Mouse (Mus musculus) frontal cortex, adult (tissue): ENCODE data around the gene Ift74.

Source experiments
- ATAC-seq: cut with Nextera tagmentation; 2 replicates; pipeline ENCODE4 v1.9.2; 2017; ENCODE audit warnings: mild to moderate bottlenecking, moderate library complexity, mixed read lengths; ENCODE audit not compliant: low TSS enrichment

The Ift74 gene

DNA sequence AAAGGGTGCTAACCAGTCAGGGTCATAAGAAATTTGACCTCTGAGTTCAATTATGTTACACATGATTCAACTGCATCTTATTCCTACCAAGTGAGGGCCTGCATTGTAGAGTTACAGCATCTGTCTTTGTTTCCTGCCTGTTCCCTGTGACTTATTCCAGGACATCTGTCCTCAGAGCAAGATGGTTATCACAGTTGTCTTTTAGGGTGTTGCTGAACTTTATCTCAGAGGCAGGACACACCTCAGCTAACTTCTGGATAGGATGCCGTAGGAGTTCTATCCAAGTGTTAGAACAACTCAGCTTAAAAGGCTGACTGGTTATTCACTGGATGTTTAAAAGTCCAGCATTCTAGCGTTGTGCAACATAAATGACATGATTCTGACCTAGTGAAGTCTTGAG, 77.9 kb downstream of the Ift74 start:
- ATAC-seq, result no peak

DNA sequence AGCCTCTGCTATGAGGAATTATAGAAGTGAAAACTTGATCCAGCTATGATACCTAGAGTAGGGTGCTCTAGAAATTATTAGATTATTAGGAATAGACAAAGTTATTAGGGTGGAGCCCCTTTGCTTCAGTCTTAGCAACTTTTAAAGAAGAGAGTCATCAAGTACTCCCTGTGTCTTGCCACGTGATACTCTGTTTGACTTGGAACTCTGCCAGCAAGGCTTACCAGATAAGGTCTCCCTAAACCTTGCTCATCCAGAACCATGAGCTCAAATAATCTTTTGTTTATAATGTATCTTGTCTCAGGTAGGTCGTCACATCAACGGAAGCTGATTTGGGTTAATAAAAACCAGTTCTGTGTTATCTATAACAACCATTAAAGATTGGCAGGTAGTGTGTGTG, 82.1 kb downstream of the Ift74 start:
- ATAC-seq, result no peak

DNA sequence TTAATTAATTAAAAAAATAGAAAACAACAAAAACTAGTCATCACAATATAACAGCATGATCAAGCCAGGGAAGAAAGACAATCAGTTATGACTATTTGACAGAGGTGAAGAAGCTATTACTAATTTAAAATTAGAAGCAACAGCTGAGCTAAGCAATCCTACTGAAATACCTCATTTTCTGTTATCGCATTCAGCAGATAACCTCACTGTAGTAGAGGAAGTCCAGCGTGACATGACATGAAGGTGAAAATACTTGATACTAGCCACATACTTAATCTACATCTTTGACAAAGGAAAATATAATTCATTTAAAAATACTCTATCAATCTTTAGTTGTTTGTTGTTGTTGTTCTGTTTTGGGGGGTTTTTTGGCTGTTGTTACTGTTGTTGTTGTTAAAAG, 96.7 kb downstream of the Ift74 start:
- ATAC-seq, result no peak

- ATAC-seq, result no peak
Measured at GRCm38 (mm10) chr4:94711426-94711825, 97.1 kb downstream of the Ift74 start.

- ATAC-seq, result peak; percentile 64; the same call in 1 of the 2 replicates
Measured at GRCm38 (mm10) chr4:94713741-94714140, 99.5 kb downstream of the Ift74 start.

DNA sequence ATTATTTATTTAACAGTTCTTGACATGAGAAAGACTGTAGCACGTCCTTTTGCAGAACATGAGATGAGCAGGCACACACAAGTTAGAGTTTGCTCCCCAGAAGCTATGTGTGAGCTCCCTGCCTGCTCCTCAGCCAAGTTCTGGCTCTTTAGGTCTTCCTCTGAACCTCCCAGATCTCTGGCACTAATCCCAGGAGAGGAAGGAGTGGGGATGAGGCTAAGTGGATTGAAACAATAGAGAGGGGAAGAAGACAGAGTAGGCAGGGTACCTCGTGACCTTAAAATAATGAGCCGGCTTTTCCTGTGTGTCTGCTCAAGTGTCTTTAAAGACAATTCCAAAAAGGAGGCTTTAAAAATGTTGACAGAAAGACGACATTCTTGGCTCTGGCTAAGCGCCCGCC, 100.9 kb downstream of the Ift74 start:
- peak; percentile 41; the same call in 1 of the 2 replicates for ATAC-seq

GRCm38 (mm10) chr4:94725799-94726198, 111.5 kb downstream of the Ift74 start:
- ATAC-seq, result no peak

DNA sequence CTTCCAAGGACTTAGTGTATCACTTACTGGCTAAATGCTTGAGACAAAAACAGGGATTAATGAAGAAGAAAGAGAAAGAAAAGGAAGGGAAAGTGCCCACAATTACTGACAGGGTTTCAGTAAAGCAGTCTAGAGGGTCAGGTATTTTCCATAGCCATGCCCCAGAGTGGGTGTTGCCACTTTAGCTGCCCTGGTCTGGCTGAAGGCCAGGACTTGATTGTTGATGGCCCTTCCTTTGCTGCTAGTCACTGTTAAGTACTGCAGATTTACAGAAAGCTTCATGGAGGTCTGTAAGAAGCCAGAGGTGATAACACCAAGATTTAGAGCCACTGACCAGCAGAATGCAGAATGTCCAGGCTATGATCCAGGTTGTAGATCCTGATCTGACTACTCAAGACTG, 118.4 kb downstream of the Ift74 start:
- ATAC-seq, result no peak

DNA sequence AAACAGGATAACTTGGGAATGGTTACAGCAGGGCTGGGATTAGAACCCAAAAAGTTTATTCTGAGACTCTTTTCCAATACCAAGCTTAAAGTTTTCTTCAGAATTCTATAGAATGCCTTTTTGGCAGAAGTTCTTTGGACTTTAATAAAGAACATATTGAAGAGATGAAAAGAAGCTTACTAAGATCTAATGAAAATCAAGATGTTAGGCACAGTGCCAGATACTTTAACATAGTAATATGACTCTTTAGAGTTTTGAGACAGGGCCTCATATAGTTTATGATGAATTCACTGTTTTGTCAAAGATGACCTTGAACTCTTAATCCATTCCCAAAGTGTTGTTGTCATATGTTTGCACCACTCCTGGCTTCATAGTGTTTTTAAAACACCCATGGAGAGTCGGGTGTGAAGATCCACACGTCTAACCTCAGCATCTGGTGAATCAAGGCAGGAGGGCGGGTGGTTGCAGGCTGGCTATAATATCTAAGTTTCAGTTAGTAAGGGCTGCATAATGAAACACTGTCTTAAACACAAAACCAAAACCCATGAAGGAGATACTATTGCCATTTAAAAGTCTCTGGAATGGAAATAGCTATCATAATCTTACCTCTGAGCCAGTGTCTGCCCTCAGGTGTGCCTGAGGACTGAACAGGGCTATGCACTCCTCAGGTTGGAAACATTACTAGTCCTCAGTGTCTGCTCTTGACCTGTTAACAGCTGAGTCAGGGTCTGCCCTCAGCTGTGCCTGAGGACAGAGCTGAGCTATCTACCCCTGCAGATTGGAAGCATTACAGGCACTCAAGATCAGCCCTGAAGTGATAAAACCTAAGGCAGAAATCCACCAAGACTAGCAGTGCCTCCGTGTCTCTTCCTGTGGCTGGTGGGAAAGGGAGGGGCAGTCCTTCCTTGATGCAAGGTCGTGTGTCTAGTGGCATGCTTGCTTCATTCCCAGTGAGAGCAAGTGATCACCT, 123.3 kb downstream of the Ift74 start:
- ATAC-seq, result no peak

- ATAC-seq, result no peak
Measured at GRCm38 (mm10) chr4:94738838-94739731, 124.8 kb downstream of the Ift74 start, which contains the start of gene Tek. Tek (plus strand) TSS chr4:94739289.

DNA sequence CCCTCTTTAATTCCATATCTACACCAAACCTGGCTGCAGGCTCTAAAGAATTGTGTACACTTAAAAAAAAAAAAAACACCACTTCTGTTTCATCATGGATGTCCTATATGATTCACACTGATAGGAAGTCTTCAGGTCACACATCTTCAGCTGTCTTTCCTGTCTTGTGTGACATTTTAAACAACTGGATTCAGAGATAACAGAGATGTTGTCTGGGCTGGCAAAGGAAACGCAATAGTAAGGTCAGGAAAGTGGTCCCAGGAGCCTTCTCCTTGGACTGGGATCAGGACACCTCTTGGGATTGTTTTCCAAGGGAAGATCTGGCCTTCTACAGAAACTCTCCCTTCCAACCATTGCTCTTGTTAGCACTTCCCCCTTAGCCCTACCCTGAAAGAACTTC, 127.5 kb downstream of the Ift74 start:
- ATAC-seq, result no peak
